Mouse (Mus musculus): ENCODE results near the gene Cln5. TPM values are rescaled to one million over a fixed set of nuclear protein-coding genes. Genes with fewer than 3 reads are reported as not detected.

Gene Cln5
- total RNA-seq, 2 experiments from 2014 or later: 20.0 to 21.3 TPM

GRCm38 (mm10) chr14:103078006-103078912, 8.2 kb downstream of the Cln5 start:
- no peak for DNase-seq

GRCm38 (mm10) chr14:103079209-103079977, 9.4 kb downstream of the Cln5 start:
- no peak for DNase-seq

- DNase-seq: no peak
These were observed 16.0 kb downstream of the Cln5 start for GRCm38 (mm10) chr14:103085840-103086533.

- peak in 1 of 2 experiments; percentile 25 for DNase-seq
These were observed 16.8 kb downstream of the Cln5 start for GRCm38 (mm10) chr14:103086671-103087324.

- DNase-seq: no peak
These were observed 17.8 kb downstream of the Cln5 start for GRCm38 (mm10) chr14:103087846-103088245.

GRCm38 (mm10) chr14:103088624-103089023, 18.6 kb downstream of the Cln5 start:
- DNase-seq: peak; percentile 81 to 84

GRCm38 (mm10) chr14:103093236-103093635, 23.2 kb downstream of the Cln5 start:
- no peak for DNase-seq

GRCm38 (mm10) chr14:103093670-103094069, 23.7 kb downstream of the Cln5 start:
- DNase-seq: no peak

- DNase-seq: no peak
These were observed 25.0 kb downstream of the Cln5 start for GRCm38 (mm10) chr14:103095036-103095435.

GRCm38 (mm10) chr14:103095826-103096225, 25.8 kb downstream of the Cln5 start:
- no peak for DNase-seq

GRCm38 (mm10) chr14:103096621-103097020, 26.6 kb downstream of the Cln5 start:
- peak; percentile 51 to 72 for DNase-seq

- no peak for DNase-seq
These were observed 28.2 kb downstream of the Cln5 start for GRCm38 (mm10) chr14:103098213-103098586.

GRCm38 (mm10) chr14:103098587-103099235, 28.7 kb downstream of the Cln5 start:
- DNase-seq: peak; percentile 91 to 93

GRCm38 (mm10) chr14:103099238-103099933, 29.4 kb downstream of the Cln5 start, which contains the start of gene Fbxl3:
Gene Fbxl3, minus strand, starts transcription at chr14:103099566.
- DNase-seq: peak; percentile 95 to 98

- DNase-seq: peak in 1 of 2 experiments; percentile 28
These were observed 30.3 kb downstream of the Cln5 start for GRCm38 (mm10) chr14:103100296-103100695.

GRCm38 (mm10) chr14:103101171-103101570, 31.2 kb downstream of the Cln5 start:
- no peak for DNase-seq

- DNase-seq: no peak
These were observed 32.2 kb downstream of the Cln5 start for GRCm38 (mm10) chr14:103102246-103102645.

GRCm38 (mm10) chr14:103102731-103103335, 32.8 kb downstream of the Cln5 start:
- no peak for DNase-seq

GRCm38 (mm10) chr14:103106301-103106700, 36.3 kb downstream of the Cln5 start:
- DNase-seq: no peak

GRCm38 (mm10) chr14:103109971-103110370, 40.0 kb downstream of the Cln5 start:
- DNase-seq: no peak

All from heart, adult 18-20 months (tissue).